In the genomic region with DNA sequence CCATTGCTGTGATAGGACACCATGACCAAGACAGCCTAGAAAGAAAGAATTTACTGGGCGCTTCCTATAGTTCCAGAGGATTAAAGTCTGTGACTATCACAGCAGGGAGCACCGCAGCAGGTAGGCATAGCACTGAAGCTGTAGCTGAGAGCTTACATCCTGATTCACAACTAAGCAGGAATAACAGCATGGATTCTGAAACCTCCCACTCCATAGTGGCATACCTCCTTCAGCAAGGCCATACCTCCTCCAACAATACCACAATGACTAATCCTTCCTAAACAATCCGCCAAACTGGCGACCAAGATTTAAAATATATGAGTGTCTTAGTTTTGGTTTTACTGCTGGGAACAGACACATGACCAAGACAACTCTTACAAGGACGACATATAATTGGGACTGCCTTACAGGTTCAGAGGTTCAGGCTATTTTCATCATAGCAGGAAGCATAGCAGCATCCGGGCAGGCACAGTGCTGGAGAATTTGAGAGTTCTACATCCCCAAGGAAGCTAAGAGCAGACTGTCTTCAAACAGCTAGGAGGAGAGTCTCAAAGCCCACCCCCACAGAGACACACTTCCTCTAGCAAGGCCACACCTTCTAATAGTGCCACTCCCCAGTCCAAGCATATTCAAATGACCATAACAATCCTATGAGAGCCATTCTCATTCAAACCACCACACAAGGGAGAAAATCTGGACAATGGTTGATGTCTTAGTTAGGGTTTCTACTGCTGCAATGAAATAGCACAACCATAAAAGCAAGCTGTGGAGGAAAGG, we compare ENCODE assay signal across 23 mouse cellular contexts. TPM values are rescaled to one million over a fixed set of nuclear protein-coding genes. Genes with fewer than 3 reads are reported as not detected.
DNase-seq lines count a peak whose midpoint lies in the region; TF ChIP-seq lines count a peak whose summit lies in the region.
"Had no signal": no experiment of that assay in that cellular context is flagged by ENCODE, and none has a peak within 500 bp of the region (broad histone marks: within the 10 kb centered on the region; RNA-seq: fewer than 3 reads in every experiment).

No protein-coding gene starts in this region.

- no peaks in the 10 kb centered on the region for H3K9me3 ChIP-seq in hindbrain, embryonic 10.5 days
- H3K9me3 ChIP-seq: heart, embryonic 10.5 days; heart, embryonic 13.5 days; hindbrain, embryonic 12.5 days; hindbrain, embryonic 15.5 days had no signal

- TF ChIP-seq CTCF in embryonic fibroblast, embryonic 13.5 days (IDR thresholded peaks at IDR 0.05; ENCODE audit: borderline replicate concordance, insufficient read depth, low read length), result no peak

- no peak for TF ChIP-seq POLR2A in embryonic fibroblast, embryonic 13.5 days (IDR thresholded peaks at IDR 0.05; ENCODE audit: low read depth, low read length)

- H3K27me3 ChIP-seq in hindbrain, embryonic 10.5 days (ENCODE audit: insufficient read depth, poor library complexity, severe bottlenecking), result no peaks in the 10 kb centered on the region
- H3K27me3 ChIP-seq: CH12.LX; heart, embryonic 13.5 days; hindbrain, embryonic 12.5 days; hindbrain, embryonic 15.5 days had no signal

- no peak overlapping the region for H3K4me3 ChIP-seq in embryonic fibroblast, embryonic 13.5 days (ENCODE audit: insufficient read depth, low read length)
- no peak overlapping the region for H3K4me3 ChIP-seq in hindbrain, embryonic 10.5 days
- H3K4me3 ChIP-seq: heart, adult 2 months; heart, embryonic 10.5 days; heart, embryonic 13.5 days; hindbrain, embryonic 12.5 days; hindbrain, embryonic 15.5 days had no signal

- peaks cover 11% of the 10 kb centered on the region for H3K4me1 ChIP-seq in embryonic fibroblast, embryonic 13.5 days (ENCODE audit: control insufficient read depth, insufficient read depth, low read length)
- no peaks in the 10 kb centered on the region for H3K4me1 ChIP-seq in hindbrain, embryonic 10.5 days (replicated peaks)
- H3K4me1 ChIP-seq: hindbrain, embryonic 12.5 days; hindbrain, embryonic 15.5 days had no signal

- H3K36me3 ChIP-seq in hindbrain, embryonic 10.5 days, result no peaks in the 10 kb centered on the region
- H3K36me3 ChIP-seq: heart, embryonic 10.5 days; heart, embryonic 13.5 days; hindbrain, embryonic 12.5 days; hindbrain, embryonic 15.5 days had no signal

- peak overlapping the region; percentile 49; the same call in 1 of the 2 replicates for H3K27ac ChIP-seq in embryonic fibroblast, embryonic 13.5 days (ENCODE audit: insufficient read depth, low read length)
- no peak overlapping the region for H3K27ac ChIP-seq in hindbrain, embryonic 10.5 days
- H3K27ac ChIP-seq: heart, adult 2 months; heart, embryonic 10.5 days; heart, embryonic 13.5 days; hindbrain, embryonic 12.5 days; hindbrain, embryonic 15.5 days had no signal

- 64% methylated on average over 6 of the region's 6 CpGs for WGBS in hindbrain, embryonic 10.5 days

- peak; percentile 48 for DNase-seq in 3T3-L1 (ENCODE audit: low read depth, low spot score)
- peak; percentile 31 for DNase-seq in 416B (ENCODE audit: low read depth)
- DNase-seq in R1 (ENCODE audit: low read depth, low spot score), result peak; percentile 90
- no peak for DNase-seq in spleen, postnatal 36 days (ENCODE audit: low spot score in 2 of 2)
- DNase-seq in hindbrain, embryonic 10.5 days (ENCODE audit: low spot score), result no peak
- DNase-seq: adrenal gland, adult 8-10 months; adrenal gland, postnatal 25 days; B cell, adult 2 months; cerebellum, adult 18-20 months; cerebellum, adult 9-10 months; cerebellum, postnatal 14 days; forebrain, postnatal 0 days; gastrocnemius, postnatal 10 days; gastrocnemius, postnatal 36 days; heart, adult 2 months; heart, postnatal 14 days; heart, postnatal 4 days had no signal

RNA-seq across cellular contexts. Expression of a gene that starts 21.7 kb away (rescaled TPM):
- 102 and 120 TPM in 2 replicates for polyA plus RNA-seq in embryonic fibroblast, embryonic 13.5 days (2011; ENCODE audit: insufficient read length, low read depth, missing spikeins)
- 13.9 and 21.9 TPM in 2 replicates for polyA plus RNA-seq in hindbrain, embryonic 10.5 days (2016; fragmentation: Nextera tagmentation; extraction: Ambion mirVana)

Comparison
In these comparisons a context has a peak if more than half of its experiments do, and no peak if none do; other contexts are left out.
1. DNase-seq: peak in 3T3-L1 (single experiment), 416B (single experiment) and R1 (single experiment); none in spleen, postnatal 36 days (0 of 2) and hindbrain, embryonic 10.5 days (single experiment).